Mouse (Mus musculus): ENCODE data around the gene Tomm20.
"Not testable (repeated sequence)": the region's sequence is repeated elsewhere in the genome, so short reads cannot be mapped to it uniquely, and the experiment has no call there.

Gene Tomm20

DNA sequence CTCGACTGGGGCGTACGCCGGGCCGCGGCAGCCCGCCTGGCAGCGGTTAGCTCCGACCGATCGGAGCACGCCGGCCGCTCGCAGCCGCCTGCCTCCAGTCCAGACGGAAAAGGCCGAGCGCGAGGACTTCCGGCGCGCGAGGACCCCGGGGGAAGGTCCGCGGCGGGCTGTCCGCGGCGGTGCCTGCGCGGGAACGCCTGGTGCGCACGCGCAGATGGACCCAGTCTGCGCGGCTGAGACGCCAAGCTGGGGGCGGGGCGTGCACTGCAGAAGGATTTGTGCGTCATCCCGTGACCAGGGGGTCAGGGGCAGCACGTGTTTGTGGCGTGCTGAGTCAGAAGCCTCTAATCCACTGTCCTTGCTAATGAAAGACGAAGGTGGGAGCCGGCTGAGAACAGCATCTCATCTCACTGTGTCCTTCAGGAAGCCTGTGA lies at the start of gene Tomm20:
Tomm20 (minus strand) TSS at position 115 of the 434 bp plus-strand sequence.
- DNase-seq (ENCODE audit: low spot score): peak; percentile 88

- no peak for DNase-seq (ENCODE audit: low spot score)
Observed at GRCm38 (mm10) chr8:126994506-126994905, 48.9 kb upstream of the Tomm20 start.

DNA sequence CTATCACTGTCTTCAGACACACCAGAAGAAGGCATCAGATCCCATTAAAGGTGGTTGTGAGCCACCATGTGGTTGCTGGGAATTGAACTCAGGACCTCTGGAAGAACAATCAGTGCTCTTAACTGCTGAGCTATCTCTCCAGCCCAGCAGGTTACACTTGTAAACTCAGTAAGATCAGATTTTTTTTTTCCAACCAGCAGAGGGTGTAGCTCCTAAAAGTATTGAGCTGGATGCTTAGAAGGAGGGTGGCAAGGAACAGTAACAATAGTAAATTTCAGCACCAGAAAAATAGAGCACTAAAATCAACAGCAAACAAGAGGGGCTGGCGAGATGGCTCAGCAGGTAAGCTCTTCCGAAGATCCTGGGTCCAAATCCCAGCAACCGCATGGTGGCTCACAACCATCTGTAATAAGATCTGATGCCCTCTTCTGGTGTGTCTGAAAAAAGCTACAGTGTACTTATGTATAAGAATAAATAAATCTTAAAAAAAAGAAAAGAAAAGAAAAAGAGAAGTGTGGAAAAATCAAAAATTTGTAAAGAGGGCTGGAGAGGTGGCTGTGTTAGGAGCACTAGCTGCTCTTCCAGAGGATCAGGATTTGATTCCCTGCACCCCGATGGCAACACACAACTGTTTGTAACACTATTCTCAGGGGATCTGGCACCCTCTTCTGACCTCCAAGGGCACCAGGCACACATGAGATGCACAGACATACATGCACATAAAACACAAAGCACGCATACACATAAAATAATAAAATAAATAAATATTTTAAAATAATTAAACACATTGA lies 43.9 kb upstream of the Tomm20 start:
- DNase-seq (ENCODE audit: low spot score): no peak

DNA sequence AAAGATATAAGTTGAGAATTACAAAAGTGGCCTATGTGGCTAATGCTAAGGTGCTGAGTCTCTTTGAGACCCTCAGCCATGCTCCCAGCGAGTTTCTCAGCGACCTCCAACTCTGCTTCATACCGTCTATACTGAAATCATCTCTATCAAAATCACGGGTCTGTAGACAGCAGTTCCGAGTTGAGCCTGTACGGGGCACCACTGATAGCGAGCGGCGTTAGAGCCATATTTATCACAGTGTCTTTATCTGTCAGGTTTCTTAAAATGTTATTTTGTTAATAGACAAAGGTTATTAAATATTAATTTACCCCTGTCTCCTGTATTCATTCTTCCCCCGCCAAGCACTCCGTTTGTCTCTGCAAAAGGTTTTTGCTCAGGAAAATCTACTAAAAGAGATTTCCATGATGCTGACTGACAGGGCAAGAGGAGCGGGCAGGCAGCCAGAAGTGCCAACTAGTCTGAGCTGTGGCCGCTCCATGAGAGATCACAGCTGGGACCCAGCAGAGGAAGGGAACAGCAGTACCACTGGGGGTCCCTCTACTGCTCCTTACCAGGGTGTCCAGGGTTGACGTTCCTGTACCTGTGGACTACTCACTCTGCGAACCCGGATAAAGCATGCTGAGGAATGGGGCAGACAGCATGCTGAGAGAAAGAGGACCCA lies 42.8 kb upstream of the Tomm20 start:
- DNase-seq (ENCODE audit: low spot score): no peak

DNA sequence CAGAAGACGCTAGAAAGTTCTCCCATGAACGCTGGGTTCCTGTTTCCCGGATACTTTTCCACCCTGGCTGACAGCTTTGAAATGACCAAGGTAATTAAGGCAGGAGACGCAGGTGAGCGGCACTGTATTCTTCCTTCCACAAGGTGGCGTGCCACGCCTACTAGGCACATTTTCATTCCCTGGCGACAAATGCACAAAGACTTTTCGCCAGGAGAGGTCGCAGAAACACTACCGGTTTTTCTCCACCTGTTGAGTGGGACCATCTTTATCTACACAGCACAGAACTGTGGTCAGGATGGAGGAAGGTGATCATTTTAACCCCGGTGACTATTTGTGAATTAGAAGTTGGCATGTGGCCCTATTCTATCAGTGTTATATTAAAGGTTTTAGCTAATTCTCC lies 40.9 kb upstream of the Tomm20 start:
- peak; percentile 57 for DNase-seq (ENCODE audit: low spot score)

GRCm38 (mm10) chr8:126980046-126980445 lies 34.4 kb upstream of the Tomm20 start:
- no peak for DNase-seq (ENCODE audit: low spot score)

GRCm38 (mm10) chr8:126979091-126979920 lies 33.7 kb upstream of the Tomm20 start:
- no peak for DNase-seq (ENCODE audit: low spot score)

GRCm38 (mm10) chr8:126978535-126978934 lies 32.9 kb upstream of the Tomm20 start:
- not testable (repeated sequence) for DNase-seq (ENCODE audit: low spot score)

DNA sequence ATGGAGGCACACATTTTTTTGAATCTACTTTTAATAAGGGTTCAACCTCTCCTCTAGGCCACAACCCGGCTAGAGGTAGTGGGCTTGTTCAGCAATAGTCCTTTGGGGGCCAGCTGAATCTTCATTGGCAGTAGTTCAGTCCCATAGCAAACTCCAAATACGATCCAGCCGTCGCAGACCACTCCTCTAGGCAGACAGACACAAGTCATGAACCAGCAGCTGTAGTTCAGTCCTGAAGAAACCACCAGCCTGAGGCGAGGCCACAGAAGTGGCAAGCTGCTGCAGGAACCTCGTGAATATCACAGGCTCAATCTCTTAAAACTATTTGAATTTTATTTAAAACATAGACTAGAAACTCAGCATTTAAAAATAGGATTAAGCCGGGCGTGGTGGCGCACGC lies 32.4 kb upstream of the Tomm20 start:
- DNase-seq (ENCODE audit: low spot score): no peak

GRCm38 (mm10) chr8:126976608-126977348 lies 31.1 kb upstream of the Tomm20 start:
- DNase-seq (ENCODE audit: low spot score): no peak

DNA sequence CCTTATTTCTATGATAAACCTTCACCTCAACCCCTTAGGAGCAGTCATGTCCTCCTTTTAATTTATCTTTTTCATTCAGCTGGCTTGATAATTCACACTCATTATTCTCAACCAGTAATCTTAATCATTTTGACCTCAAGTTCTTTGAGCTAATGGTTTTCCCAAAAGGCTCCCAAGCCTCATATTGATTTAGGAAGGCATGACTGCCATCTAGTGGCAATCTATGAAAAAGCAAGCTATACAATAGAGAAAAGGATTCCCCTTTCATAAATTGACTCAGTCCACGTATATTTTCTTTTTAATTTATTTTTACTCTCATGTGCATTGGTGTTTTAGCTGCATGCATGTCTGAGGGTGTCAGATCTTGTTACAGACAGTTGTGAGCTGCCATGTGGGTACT lies 30.1 kb upstream of the Tomm20 start:
- peak; percentile 61 for DNase-seq (ENCODE audit: low spot score)

GRCm38 (mm10) chr8:126974511-126974910 lies 28.9 kb upstream of the Tomm20 start:
- no peak for DNase-seq (ENCODE audit: low spot score)

- DNase-seq (ENCODE audit: low spot score): no peak
Observed at GRCm38 (mm10) chr8:126973686-126974265, 28.1 kb upstream of the Tomm20 start.

DNA sequence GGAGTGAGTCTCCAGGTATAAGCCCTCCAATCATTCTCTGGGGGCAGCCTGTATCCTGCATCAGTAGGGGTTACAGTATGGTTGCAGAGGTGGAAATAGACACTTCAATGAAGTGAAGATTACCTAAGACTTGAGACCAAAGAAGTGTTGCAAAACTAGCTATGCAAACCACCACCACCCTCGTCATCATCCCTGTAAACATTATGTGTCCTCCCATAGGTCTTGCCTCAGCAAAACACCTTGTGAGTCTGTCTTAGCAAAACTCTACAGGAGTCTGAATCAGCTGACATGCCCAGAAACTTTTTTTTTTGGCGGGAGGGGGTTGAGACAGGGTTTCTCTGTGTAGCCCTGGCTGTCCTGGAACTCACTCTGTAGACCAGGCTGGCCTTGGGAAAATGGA lies 27.0 kb upstream of the Tomm20 start:
- no peak for DNase-seq (ENCODE audit: low spot score)

DNA sequence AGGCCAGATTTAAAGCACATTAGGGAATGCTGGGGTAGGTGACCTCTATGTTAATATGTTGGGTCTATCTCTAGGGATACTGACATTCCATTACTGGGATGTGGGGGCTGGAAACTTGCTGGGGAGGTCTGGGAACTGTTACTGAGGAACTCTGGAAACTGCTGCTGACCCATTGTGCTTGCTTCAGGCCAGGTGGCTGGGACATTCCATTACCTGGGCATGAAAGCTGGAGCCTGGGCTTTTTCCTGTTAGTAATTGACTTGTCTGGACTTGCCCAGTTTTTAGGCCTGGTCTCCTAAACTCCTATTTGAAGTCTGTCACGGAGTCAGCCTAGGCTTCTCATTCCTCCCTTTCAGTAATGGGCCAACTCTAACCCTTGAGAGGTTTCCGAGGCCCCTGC lies 26.5 kb upstream of the Tomm20 start:
- no peak for DNase-seq (ENCODE audit: low spot score)

GRCm38 (mm10) chr8:126971314-126971664 lies 25.6 kb upstream of the Tomm20 start:
- DNase-seq (ENCODE audit: low spot score): no peak

DNA sequence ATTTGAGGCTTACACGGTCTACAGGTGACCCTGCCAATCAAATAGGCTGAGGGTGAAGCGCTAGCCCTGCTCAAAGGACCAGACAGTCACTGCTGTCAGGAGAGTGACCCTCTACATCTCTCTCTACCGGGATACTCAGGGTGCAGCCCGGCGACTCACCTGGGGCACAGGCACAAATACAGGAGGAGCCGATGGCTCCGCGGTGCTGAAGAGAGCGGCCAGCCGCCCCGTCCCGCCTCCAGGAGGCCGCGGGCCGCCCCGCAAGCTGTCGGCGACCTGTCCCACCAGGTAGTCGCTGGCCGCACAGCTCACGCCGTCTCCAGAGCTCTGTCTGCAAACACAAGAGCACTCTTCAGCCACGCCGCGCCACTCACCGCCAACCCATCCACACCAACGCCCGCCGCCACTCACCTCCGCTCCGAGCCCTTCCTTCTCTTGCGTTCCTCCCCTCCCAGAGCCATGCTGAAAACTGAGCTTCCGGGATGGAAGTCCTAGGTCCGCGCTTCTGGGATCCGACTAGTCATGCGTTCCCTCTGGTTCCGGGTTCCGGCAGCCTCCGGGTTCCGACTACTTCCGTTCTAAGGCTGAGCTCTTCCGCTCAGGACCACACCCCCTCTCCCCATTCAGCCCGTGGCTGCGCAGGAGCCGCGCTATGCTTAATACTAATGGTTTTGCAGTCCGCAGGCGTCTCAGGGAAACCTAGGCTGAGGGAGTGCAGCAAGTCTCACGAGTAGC lies 25.1 kb upstream of the Tomm20 start, which contains the start of gene Rbm34:
Rbm34 (minus strand) TSS at position 493 of the 735 bp plus-strand sequence.
- DNase-seq (ENCODE audit: low spot score): peak; percentile 95

GRCm38 (mm10) chr8:126969546-126969945 lies 23.9 kb upstream of the Tomm20 start:
- DNase-seq (ENCODE audit: low spot score): no peak

DNA sequence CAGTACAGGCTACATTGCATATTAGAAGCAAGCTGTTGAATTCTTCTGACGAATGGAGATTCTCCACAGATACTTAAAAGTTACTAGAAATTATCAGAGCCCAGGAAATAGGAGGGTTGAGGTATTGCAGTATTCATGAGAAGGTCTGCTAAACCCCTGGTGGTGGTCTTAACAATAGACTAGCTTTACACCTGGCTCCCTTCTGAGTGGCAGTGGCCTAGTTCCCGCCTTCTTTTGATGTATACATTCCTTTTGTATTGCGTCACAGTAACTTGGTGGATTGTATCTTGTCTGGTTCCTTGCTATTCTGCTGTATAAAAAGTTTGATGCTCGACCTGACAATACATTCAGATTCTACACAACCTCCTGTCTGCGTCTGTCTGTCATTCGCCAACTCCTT lies 22.5 kb upstream of the Tomm20 start:
- no peak for DNase-seq (ENCODE audit: low spot score)

DNA sequence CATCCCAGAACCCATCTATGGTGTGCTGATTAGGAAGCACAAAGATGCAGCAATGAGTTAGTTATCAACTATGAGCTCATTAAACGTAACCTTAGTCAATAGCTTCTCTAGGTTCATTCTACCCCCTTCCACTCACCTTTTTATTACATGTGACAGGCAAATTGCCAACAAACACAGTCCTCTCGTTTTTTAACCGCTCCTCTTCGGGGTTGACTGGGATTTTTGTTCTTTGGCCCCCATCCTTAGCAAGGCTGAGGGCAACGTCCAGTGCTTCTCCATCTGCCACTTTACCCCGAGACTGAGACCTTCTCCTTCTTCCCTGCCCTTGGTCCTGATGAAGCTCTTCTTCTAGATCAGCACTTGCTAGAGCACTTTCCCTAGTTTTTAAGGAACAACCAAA lies 19.6 kb upstream of the Tomm20 start:
- no peak for DNase-seq (ENCODE audit: low spot score)

DNA sequence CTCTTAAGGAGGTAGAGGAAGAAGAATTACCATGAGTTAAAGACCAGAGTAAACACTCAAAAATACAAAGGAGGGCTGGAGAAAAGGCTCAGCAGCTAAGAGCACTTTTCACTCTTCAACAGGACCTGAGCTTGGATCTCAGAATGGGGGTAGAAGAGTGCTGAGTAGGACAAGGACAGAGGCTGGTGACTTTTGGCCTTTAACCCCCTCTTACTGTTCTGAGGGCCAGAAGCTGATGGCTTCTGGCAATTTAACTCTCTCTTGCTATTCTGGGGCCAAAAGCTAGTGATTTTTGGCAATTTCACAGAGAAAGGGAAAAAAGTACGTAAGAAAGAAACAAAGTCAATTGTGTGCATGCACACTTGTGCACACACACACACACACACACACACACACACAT lies 17.2 kb upstream of the Tomm20 start:
- DNase-seq (ENCODE audit: low spot score): no peak
